18 mouse cellular contexts compared by ENCODE assay signal in the genomic region with DNA sequence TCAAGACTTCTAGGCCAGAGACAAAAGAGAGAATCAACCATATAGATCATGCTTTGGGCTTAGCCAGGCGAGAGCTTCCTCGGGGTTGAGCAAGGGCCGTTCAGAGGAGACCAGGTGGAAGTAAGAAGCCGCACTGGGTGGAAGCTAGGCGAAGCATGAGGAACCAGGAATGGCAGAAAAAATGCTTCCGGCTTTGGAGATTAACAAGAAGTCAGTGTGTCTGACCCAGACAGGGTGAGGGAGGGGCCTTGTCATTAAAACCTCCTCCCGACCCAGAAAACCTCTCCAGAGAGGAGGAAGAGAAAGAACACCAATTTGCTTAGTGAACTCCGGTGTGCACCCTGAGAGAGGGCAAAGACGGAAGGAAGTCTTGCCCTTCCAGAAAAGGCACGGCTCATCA. TPM values are rescaled to one million over a fixed set of nuclear protein-coding genes. Genes with fewer than 3 reads are reported as not detected.
"Had no signal": no experiment of that assay in that cellular context is flagged by ENCODE, and none has a peak within 500 bp of the region (broad histone marks: within the 10 kb centered on the region; RNA-seq: fewer than 3 reads in every experiment).

No protein-coding gene starts in this region.

- H3K27me3 ChIP-seq: limb, embryonic 12.5 days; liver, embryonic 13.5 days; midbrain, embryonic 15.5 days; neural tube, embryonic 13.5 days had no signal

- H3K27ac ChIP-seq: limb, embryonic 12.5 days; liver, embryonic 13.5 days; midbrain, embryonic 10.5 days; midbrain, embryonic 15.5 days; neural tube, embryonic 13.5 days; stomach, postnatal 0 days had no signal

- H3K4me3 ChIP-seq: limb, embryonic 12.5 days; liver, embryonic 13.5 days; midbrain, embryonic 10.5 days; midbrain, embryonic 15.5 days; neural tube, embryonic 13.5 days had no signal

- H3K4me1 ChIP-seq: midbrain, embryonic 10.5 days; midbrain, embryonic 15.5 days; neural tube, embryonic 13.5 days had no signal

- H3K36me3 ChIP-seq: limb, embryonic 12.5 days; liver, embryonic 13.5 days; midbrain, embryonic 10.5 days; midbrain, embryonic 15.5 days; neural tube, embryonic 13.5 days had no signal

- ATAC-seq: liver, postnatal 0 days; midbrain, embryonic 15.5 days had no signal

- H3K9me3 ChIP-seq: liver, embryonic 13.5 days; midbrain, embryonic 15.5 days; neural tube, embryonic 13.5 days had no signal

- DNase-seq: kidney, adult 18-20 months; kidney, postnatal 25 days; layer of hippocampus, postnatal 36 days; liver; liver, embryonic 13.5 days; liver, postnatal 0 days; thymus, postnatal 4 days had no signal

RNA-seq across cellular contexts. Expression of a gene that starts 8.9 kb away (rescaled TPM):
- total RNA-seq: layer of hippocampus, postnatal 36 days; left cerebral cortex, adult 8-10 months; left cerebral cortex, postnatal 25 days; megakaryocyte progenitor cell, adult 5-6 weeks; monocyte, adult 5-6 weeks had no signal
- polyA plus RNA-seq: kidney, embryonic 14.5 days; limb, embryonic 12.5 days; liver, embryonic 13.5 days; liver, postnatal 0 days; lung, embryonic 16.5 days; midbrain, embryonic 10.5 days; midbrain, embryonic 15.5 days; neural tube, embryonic 13.5 days; stomach, postnatal 0 days had no signal

RNA-seq across cellular contexts. Expression of a gene that starts 43.6 kb away (rescaled TPM):
- total RNA-seq: monocyte, adult 5-6 weeks had no signal
